Mouse (Mus musculus) kidney, postnatal 0 days (tissue): Measurements from ENCODE around the gene Fer. TPM values are rescaled to one million over a fixed set of nuclear protein-coding genes. Genes with fewer than 3 reads are reported as not detected.

Source experiments
- ATAC-seq: fragments of 200-750 bp; cut with Nextera tagmentation; replicated peaks from 2 replicates; pipeline ENCODE4 v1.8.0; 2017; ENCODE audit warnings: low read depth, moderate number of reproducible peaks, moderate TSS enrichment, moderate library complexity; ENCODE audit not compliant: low FRiP score
- DNase-seq: peaks from one replicate; pipeline ENCODE4 v3.0.0-alpha.2; 2016; ENCODE audit warnings: low spot score
- H3K27ac ChIP-seq: fragments of 300-500 bp; sonication (generic); 2 replicates; pipeline ENCODE4 v1.5.1; 2014; ENCODE audit warnings: mild to moderate bottlenecking
- H3K27me3 ChIP-seq: fragments of 300-500 bp; sonication (generic); 2 replicates; pipeline ENCODE4 v1.6.1; 2014; ENCODE audit warnings: low read length, mixed read lengths; ENCODE audit not compliant: insufficient read depth
- H3K36me3 ChIP-seq: fragments of 300-500 bp; sonication (generic); 2 replicates; pipeline ENCODE4 v1.6.1; 2014; ENCODE audit warnings: low read length, mixed read lengths; ENCODE audit not compliant: insufficient read depth
- H3K4me1 ChIP-seq: fragments of 300-500 bp; sonication (generic); replicated peaks from 2 replicates; pipeline ENCODE4 v1.6.1; 2014; ENCODE audit warnings: antibody characterized with exemption, low read length, mixed read lengths; ENCODE audit not compliant: insufficient read depth
- H3K4me2 ChIP-seq: fragments of 300-500 bp; sonication (generic); 2 replicates; pipeline ENCODE4 v1.6.1; 2014; ENCODE audit warnings: mild to moderate bottlenecking, low read length, moderate library complexity, mixed read lengths
- H3K4me3 ChIP-seq: fragments of 300-500 bp; sonication (generic); replicated peaks from 2 replicates; pipeline ENCODE4 v1.5.1; 2014; ENCODE audit warnings: low read depth, low read length
- H3K9ac ChIP-seq: fragments of 300-500 bp; sonication (generic); 2 replicates; pipeline ENCODE4 v1.6.1; 2014; ENCODE audit warnings: low read depth, low read length
- H3K9me3 ChIP-seq: fragments of 300-500 bp; sonication (generic); replicated peaks from 2 replicates; pipeline ENCODE4 v1.6.1; 2016; ENCODE audit warnings: low read length, inconsistent platforms, mixed read lengths
- CTCF ChIP-seq: IDR thresholded peaks from 2 replicates; pipeline ENCODE4 v1.5.1; 2016; ENCODE audit warnings: antibody characterized with exemption, low read depth, mild to moderate bottlenecking, moderate library complexity
- WGBS: fragments of 180-500 bp; shearing (Covaris S2); extraction: QIAGEN DNeasy Blood & Tissue Kit; methylation state at CpG from one replicate; pipeline ENCODE4 v1.1.7; 2014; 5-methylcytosine and 5-hydroxymethylcytosine counted together
- polyA plus RNA-seq: library from polyadenylated mRNA; unstranded; fragments of >200 nt; fragmentation: Nextera tagmentation; extraction: Ambion mirVana; gene quantifications from 2 replicates; pipeline ENCODE4 v1.2.1, GENCODE M21; 2015

Fer gene
- polyA plus RNA-seq, 1 experiment from 2014 or later = 24.1 TPM

DNA sequence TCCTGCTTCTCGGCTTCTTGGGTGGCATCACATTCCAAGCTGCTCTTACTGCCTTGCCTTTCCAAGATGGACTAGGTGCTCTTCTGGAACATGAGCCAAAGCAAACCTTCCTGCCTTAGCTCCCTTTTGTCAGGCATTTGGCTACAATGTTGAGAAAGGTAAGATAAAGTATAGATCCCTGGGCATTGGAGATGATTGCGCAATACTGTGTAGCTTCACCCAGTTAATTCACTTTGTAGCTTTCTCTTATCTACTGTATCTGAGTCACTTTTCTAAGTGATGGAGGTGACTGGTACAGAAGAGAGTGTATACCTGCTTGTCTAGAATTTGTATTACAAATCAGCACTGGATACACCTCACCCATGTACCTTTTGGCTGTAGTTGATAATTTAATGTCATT is 24.1 kb downstream of the Fer start:
- Histone ChIP-seq H3K36me3 (no peaks in the 10 kb centered on the region), H3K9me3 (no peaks in the 10 kb centered on the region), H3K4me3 (no peak overlapping the region), H3K27ac (no peak overlapping the region), H3K4me1 (no peaks in the 10 kb centered on the region), H3K4me2 (no peak overlapping the region), H3K9ac (no peak overlapping the region), H3K27me3 (no peaks in the 10 kb centered on the region)
- DNase-seq (no peak), ATAC-seq (no peak)
- 100% methylated on average over 2 of the region's 2 CpGs for WGBS
- TF ChIP-seq CTCF = no peak

DNA sequence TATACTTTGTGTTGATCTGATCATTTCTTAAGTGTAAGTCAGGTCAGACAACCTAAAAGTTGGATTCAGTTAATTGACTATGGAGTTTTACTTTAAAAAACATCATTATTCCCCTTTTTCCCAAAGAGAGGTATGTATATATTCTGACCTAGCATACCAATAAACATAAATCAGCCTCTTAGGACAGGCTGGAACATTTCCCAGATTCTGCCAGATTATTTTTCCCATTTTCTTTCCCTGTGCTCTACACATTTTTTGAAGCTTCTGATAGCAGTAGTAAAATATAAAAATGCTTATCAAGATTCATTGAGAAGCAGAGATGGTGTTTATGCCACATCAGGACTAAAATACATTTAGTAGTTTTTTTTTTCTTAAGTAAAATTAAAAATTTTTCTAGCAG is 27.7 kb downstream of the Fer start:
- ATAC-seq = no peak
- Histone ChIP-seq H3K9me3 (no peaks in the 10 kb centered on the region), H3K9ac (no peak overlapping the region), H3K4me3 (no peak overlapping the region), H3K4me2 (no peak overlapping the region), H3K27me3 (no peaks in the 10 kb centered on the region), H3K36me3 (no peaks in the 10 kb centered on the region), H3K27ac (no peak overlapping the region), H3K4me1 (no peaks in the 10 kb centered on the region)
- DNase-seq = peak; percentile 49
- no peak for TF ChIP-seq CTCF

DNA sequence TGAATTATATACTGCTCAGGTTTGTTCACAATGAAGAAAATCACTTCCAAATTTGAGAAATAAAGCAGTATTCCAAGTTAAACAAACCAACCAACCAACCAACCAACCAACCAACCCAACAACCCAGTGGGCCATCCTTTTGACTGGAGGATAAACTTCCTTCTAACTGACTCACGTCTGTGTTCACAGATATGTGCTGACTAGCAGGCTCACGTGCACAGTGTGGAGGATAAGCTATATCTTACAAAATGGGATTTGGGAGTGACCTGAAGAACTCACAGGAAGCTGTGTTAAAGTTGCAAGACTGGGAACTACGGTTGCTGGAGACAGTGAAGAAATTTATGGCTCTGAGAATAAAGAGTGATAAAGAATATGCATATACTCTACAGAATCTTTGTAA is 33.0 kb downstream of the Fer start:
- WGBS = 60% methylated on average over 3 of the region's 3 CpGs
- no peaks in the 10 kb centered on the region for H3K27me3 ChIP-seq
- H3K36me3 ChIP-seq = peaks cover 11% of the 10 kb centered on the region; the same call in 1 of the 2 replicates
- no peak for ATAC-seq
- no peak overlapping the region for H3K4me2 ChIP-seq
- H3K4me3 ChIP-seq = no peak overlapping the region
- no peak overlapping the region for H3K27ac ChIP-seq
- H3K9ac ChIP-seq = no peak overlapping the region
- H3K4me1 ChIP-seq = no peaks in the 10 kb centered on the region
- no peak for DNase-seq
- no peaks in the 10 kb centered on the region for H3K9me3 ChIP-seq
- TF ChIP-seq CTCF = no peak

DNA sequence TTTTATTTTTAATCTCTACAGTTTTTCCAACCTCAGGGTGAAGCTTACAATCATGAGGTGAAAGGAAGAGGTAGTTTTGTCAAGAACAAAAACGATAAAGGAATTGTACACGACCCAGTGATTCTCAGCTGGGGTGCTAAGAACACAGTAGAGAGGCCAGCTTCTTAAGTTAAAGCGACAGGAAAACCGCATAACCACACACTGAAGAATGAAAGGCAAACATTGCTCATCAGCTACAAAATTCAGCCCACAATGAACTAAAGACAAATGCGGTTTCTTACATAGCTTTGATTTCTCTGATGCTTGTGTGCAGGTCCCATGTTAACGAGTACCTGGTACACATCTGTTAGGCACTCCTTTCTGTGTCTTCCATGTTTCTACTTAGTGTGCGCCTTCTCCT is 34.2 kb downstream of the Fer start:
- Histone ChIP-seq H3K27ac (no peak overlapping the region), H3K4me2 (no peak overlapping the region), H3K4me1 (no peaks in the 10 kb centered on the region), H3K36me3 (peaks cover 11% of the 10 kb centered on the region; the same call in 1 of the 2 replicates), H3K9ac (no peak overlapping the region), H3K27me3 (no peaks in the 10 kb centered on the region), H3K9me3 (no peaks in the 10 kb centered on the region), H3K4me3 (no peak overlapping the region)
- no peak for ATAC-seq
- no peak for DNase-seq
- 89% methylated on average over 7 of the region's 7 CpGs for WGBS
- no peak for TF ChIP-seq CTCF

DNA sequence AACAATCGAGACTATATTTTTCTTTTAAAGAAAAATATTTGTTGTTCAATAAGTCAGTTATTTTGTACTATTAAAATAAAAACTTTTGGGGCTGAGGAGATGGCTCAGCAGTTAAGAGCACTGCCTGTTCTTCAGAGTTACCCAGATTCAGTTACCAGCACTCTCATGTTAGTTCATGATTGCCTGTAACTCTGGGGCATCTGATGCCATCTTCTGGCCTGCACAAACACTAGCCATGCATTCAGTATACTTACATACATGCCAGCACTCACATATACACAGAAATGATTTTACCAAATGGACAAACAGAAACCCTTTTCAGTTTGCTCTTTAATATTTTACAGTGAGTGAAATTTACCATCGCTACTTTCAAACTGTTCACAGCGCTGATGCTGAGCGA is 46.4 kb downstream of the Fer start:
- no peak for ATAC-seq
- Histone ChIP-seq H3K27me3 (no peaks in the 10 kb centered on the region), H3K9me3 (no peaks in the 10 kb centered on the region)

DNA sequence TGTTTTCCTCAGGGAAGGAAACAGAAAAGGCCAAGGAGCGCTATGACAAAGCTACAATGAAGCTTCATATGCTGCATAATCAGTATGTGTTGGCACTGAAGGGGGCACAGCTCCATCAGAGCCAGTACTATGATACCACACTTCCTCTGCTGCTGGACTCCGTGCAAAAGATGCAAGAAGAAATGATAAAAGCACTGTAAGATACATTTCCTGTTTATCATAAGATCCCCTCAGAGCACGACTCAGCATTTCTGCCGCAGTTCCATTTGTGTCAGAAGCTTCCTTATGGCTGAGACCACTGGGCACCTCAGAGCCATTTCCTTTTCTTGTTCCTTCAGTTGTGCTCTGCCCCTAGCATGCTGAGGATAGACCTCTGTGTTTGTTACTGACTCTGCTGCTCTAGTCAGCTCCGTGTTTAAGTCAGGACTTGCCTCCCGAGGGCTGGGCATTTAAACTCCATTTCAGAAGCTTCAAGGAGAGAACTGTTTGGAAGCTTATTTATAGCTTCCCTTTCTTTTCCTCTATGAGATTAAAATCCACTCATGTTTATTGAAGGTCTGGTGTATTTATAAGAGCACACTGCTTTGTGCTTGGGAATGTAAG is 58.8 kb downstream of the Fer start:
- Histone ChIP-seq H3K27me3 (no peaks in the 10 kb centered on the region), H3K4me2 (no peak overlapping the region), H3K27ac (peak overlapping the region; percentile 13; the same call in 1 of the 2 replicates), H3K9ac (no peak overlapping the region), H3K4me1 (no peaks in the 10 kb centered on the region), H3K9me3 (no peaks in the 10 kb centered on the region), H3K36me3 (0 out of 2 replicates have a peak, but pooled peaks cover 3% of the 10 kb centered on the region), H3K4me3 (no peak overlapping the region)
- no peak for TF ChIP-seq CTCF
- DNase-seq (peak; percentile 13), ATAC-seq (no peak)
- WGBS = 65% methylated on average over 6 of the region's 6 CpGs

More for the DNA sequence above, 46.4 kb downstream of the Fer start:
- H3K4me3 ChIP-seq = no peak overlapping the region
- DNase-seq = no peak
- no peaks in the 10 kb centered on the region for H3K4me1 ChIP-seq
- H3K27ac ChIP-seq = no peak overlapping the region
- WGBS = 91% methylated on average over 4 of the region's 4 CpGs
- no peaks in the 10 kb centered on the region for H3K36me3 ChIP-seq
- no peak overlapping the region for H3K9ac ChIP-seq
- no peak overlapping the region for H3K4me2 ChIP-seq
- peak; percentile 22; the same call in 1 of the 2 replicates for TF ChIP-seq CTCF

DNA sequence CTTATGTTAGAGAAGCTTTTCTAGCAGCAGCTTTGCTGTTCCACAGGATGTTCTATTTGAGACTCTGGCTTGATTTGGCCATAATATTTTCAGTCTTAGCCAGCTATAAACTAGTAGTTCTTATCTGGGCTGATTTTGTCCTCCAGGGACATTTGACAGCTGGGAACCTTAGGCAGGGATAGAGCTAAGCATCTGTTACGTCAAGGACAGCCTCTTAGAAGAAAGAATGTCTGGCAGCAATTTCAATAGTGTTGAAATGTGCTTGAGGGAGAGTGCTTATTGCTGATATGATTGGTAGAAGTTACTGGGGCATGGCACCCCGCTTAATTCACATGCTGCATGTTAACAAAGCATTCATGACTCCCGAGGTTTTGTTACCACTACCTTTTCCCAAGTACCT is 62.7 kb downstream of the Fer start:
- ATAC-seq (no peak), DNase-seq (peak; percentile 43)
- Histone ChIP-seq H3K36me3 (0 out of 2 replicates have a peak, but pooled peaks cover 3% of the 10 kb centered on the region), H3K4me2 (no peak overlapping the region), H3K4me1 (no peaks in the 10 kb centered on the region), H3K9me3 (no peaks in the 10 kb centered on the region), H3K27ac (no peak overlapping the region), H3K4me3 (no peak overlapping the region), H3K9ac (no peak overlapping the region), H3K27me3 (no peaks in the 10 kb centered on the region)
- 74% methylated on average over 3 of the region's 3 CpGs for WGBS
- TF ChIP-seq CTCF = no peak
